Mouse (Mus musculus): ENCODE data around the gene Lamtor1.
A peak's percentile ranks its signal among the peaks of the same experiment; 100 is the strongest.
"Not testable (repeated sequence)": the region's sequence is repeated elsewhere in the genome, so short reads cannot be mapped to it uniquely, and the experiment has no call there.

Lamtor1 gene

GRCm38 (mm10) chr7:101900331-101901097, 5.2 kb upstream of the Lamtor1 start:
- no peak for DNase-seq (ENCODE audit: low spot score)

GRCm38 (mm10) chr7:101901969-101902368, 3.7 kb upstream of the Lamtor1 start:
- no peak for DNase-seq (ENCODE audit: low spot score)

- no peak for DNase-seq (ENCODE audit: low spot score)
These were observed 2.9 kb upstream of the Lamtor1 start for GRCm38 (mm10) chr7:101902846-101903245.

- no peak for DNase-seq (ENCODE audit: low spot score)
These were observed 580 bp downstream of the Lamtor1 start, which contains the start of gene Tomt for GRCm38 (mm10) chr7:101906287-101906681. Gene Tomt, minus strand, starts transcription at chr7:101906359.

- DNase-seq (ENCODE audit: low spot score): no peak
These were observed 992 bp downstream of the Lamtor1 start for GRCm38 (mm10) chr7:101906696-101907095.

- no peak for DNase-seq (ENCODE audit: low spot score)
These were observed 2.7 kb downstream of the Lamtor1 start for GRCm38 (mm10) chr7:101908367-101908766.

GRCm38 (mm10) chr7:101910138-101910537, 4.4 kb downstream of the Lamtor1 start:
- no peak for DNase-seq (ENCODE audit: low spot score)

- DNase-seq (ENCODE audit: low spot score): peak; percentile 35
These were observed 6.3 kb downstream of the Lamtor1 start for GRCm38 (mm10) chr7:101911982-101912381.

- DNase-seq (ENCODE audit: low spot score): peak; percentile 82
These were observed 12.4 kb downstream of the Lamtor1 start for GRCm38 (mm10) chr7:101918071-101918470.

GRCm38 (mm10) chr7:101925892-101926291, 20.2 kb downstream of the Lamtor1 start:
- not testable (repeated sequence) for DNase-seq (ENCODE audit: low spot score)

- no peak for DNase-seq (ENCODE audit: low spot score)
These were observed 22.4 kb downstream of the Lamtor1 start for GRCm38 (mm10) chr7:101928093-101928492.

- DNase-seq (ENCODE audit: low spot score): no peak
These were observed 26.8 kb downstream of the Lamtor1 start for GRCm38 (mm10) chr7:101932551-101932950.

GRCm38 (mm10) chr7:101933300-101933699, 27.6 kb downstream of the Lamtor1 start:
- peak; percentile 40 for DNase-seq (ENCODE audit: low spot score)

GRCm38 (mm10) chr7:101933751-101934240, 28.1 kb downstream of the Lamtor1 start, which contains the start of the genes Lrrc51 and Numa1:
Gene Lrrc51, minus strand, starts transcription at chr7:101933895.
Gene Numa1, plus strand, starts transcription at chr7:101934111.
- DNase-seq (ENCODE audit: low spot score): peak; percentile 95

- DNase-seq (ENCODE audit: low spot score): no peak
These were observed 30.3 kb downstream of the Lamtor1 start for GRCm38 (mm10) chr7:101935957-101936356.

GRCm38 (mm10) chr7:101936996-101937395, 31.3 kb downstream of the Lamtor1 start:
- DNase-seq (ENCODE audit: low spot score): no peak

GRCm38 (mm10) chr7:101937569-101937968, 31.9 kb downstream of the Lamtor1 start:
- no peak for DNase-seq (ENCODE audit: low spot score)

- no peak for DNase-seq (ENCODE audit: low spot score)
These were observed 32.6 kb downstream of the Lamtor1 start for GRCm38 (mm10) chr7:101938348-101938747.

- no peak for DNase-seq (ENCODE audit: low spot score)
These were observed 34.1 kb downstream of the Lamtor1 start for GRCm38 (mm10) chr7:101939758-101940157.

- DNase-seq (ENCODE audit: low spot score): not testable (repeated sequence)
These were observed 43.3 kb downstream of the Lamtor1 start for GRCm38 (mm10) chr7:101949008-101949407.

GRCm38 (mm10) chr7:101951648-101952047, 45.9 kb downstream of the Lamtor1 start:
- DNase-seq (ENCODE audit: low spot score): no peak

- no peak for DNase-seq (ENCODE audit: low spot score)
These were observed 46.4 kb downstream of the Lamtor1 start for GRCm38 (mm10) chr7:101952098-101952497.

GRCm38 (mm10) chr7:101954163-101954562, 48.5 kb downstream of the Lamtor1 start:
- no peak for DNase-seq (ENCODE audit: low spot score)

- no peak for DNase-seq (ENCODE audit: low spot score)
These were observed 49.6 kb downstream of the Lamtor1 start for GRCm38 (mm10) chr7:101955276-101955675.

Measured in retina, embryonic 14.5 days (tissue).